Mouse (Mus musculus) liver, adult 2 months (tissue): ENCODE measurements at regions not wholly inside any gene's neighbourhood (a gene's known extent, or its start where the extent isn't known, plus 50 kb on each side); places are given as distances from the start of the nearest gene placed in this dataset.

Source experiments
- CTCF ChIP-seq: fragments of 200-500 bp; IDR thresholded peaks from 2 replicates; pipeline ENCODE4 v1.5.1; 2011; ENCODE audit warnings: low read depth, low read length, control low read depth
- POLR2A ChIP-seq: fragments of 200-500 bp; IDR thresholded peaks from 2 replicates; pipeline ENCODE4 v1.6.1; 2011; ENCODE audit warnings: low read length, control low read depth; ENCODE audit not compliant: insufficient read depth; ENCODE audit errors: extremely low read depth

DNA sequence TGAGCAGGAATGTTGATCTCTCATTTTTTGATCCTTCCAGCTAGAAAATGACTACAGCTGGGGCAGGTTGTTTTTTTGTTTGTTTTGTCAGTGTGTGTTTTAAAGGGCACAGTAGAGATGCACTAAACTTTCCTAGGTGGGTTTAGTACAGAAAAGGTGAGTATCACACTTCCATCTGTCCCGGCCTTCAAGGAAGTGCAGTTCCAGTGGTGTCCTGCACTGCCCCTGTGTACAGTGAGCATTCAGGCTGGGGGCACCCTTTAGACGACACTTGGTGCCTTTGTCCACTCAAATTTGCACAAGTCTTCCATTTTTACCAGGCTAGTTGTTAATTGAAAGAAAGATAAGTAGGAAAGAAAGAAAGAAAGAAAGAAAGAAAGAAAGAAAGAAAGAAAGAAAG, 218.8 kb upstream of the Trib2 start:
- TF ChIP-seq POLR2A = no peak
- TF ChIP-seq CTCF = no peak
